Mouse (Mus musculus): ENCODE measurements at regions not wholly inside any gene's neighbourhood (a gene's known extent, or its start where the extent isn't known, plus 50 kb on each side); places are given as distances from the start of the nearest gene placed in this dataset.

DNA sequence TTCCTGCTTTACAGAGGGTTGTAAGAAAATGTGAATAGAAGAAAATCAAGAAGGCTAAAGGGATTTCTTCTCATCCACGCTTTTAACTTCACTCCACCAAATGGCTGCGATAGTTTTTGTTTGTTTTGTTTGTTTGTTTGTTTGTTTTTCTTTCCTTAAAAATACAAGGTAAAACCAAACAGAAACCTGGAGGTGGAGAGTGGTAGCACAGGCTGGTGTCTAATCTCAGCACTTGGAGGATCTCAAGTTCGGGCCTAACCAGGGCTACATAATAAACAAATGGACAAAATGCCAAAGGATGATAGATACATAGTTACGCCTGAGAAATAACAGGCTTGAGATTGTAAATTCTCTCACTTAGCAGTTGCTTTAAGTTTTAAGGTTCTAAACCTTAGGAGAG lies 50.8 kb upstream of the Mboat1 start:
- peak; percentile 23 for DNase-seq (ENCODE audit: low read depth, low spot score)

GRCm38 (mm10) chr13:30085005-30085404 lies 51.3 kb upstream of the Mboat1 start:
- peak; percentile 90 for DNase-seq (ENCODE audit: low read depth, low spot score)

- no peak for DNase-seq (ENCODE audit: low read depth, low spot score)
Measured at GRCm38 (mm10) chr13:30084386-30084785, 51.9 kb upstream of the Mboat1 start.

DNA sequence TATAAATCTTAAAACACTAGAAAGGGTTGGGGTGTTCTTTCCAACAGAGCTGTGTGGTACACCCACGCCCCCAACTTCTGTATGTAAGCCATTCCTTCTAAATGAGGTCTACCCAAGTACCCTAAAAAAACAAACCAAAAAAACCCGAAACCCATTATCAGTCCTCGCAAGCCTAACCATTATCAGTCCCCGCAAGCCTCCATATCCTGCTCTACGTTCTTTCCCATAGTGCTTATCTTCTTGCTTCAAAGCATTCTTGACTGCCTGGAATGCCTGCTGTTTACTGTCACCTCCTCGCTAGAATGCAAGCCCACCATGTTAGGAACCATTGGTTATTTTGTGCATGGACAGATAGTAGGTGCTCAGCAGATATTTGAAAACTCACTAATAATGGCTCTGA lies 52.3 kb upstream of the Mboat1 start:
- no peak for DNase-seq (ENCODE audit: low read depth, low spot score)

GRCm38 (mm10) chr13:30082761-30083160 lies 53.5 kb upstream of the Mboat1 start:
- DNase-seq (ENCODE audit: low read depth, low spot score) = no peak

DNA sequence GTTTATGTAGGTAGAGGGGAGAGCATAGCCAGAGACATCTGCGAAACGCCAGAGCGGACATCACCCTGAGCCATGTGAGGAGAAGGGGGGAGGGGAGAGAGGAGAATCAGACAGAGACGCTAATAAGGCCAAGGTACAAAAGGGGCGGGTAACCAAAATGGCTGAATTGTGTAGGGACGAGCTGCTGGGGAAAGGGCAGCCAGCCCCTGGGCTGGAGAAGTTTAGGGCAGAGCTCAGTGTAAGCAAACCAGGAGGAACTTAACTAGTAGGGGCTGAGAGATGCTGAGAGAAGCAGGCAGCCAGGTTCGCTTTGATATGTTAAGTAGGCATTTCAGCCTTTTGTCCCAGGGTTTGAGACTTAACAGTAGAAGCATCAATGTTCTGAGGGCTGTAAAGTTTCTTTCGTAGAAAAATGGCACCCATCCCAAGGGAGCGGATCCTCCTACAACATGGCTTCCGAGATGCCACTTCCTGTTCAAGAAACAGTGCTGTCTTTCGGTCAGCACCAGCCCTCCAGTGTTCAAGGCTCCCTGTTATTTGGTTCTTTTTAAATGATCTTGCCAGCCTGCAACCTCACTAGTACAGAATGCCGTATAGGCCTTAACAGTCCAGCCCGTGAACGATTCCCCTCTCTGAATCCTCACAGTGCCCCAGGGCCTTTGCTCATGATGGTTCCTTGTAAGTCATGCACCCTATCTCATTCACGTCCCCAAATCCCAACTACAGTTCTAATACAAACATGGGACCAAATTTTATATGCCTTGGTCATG lies 55.4 kb upstream of the Mboat1 start:
- DNase-seq (ENCODE audit: low read depth, low spot score) = peak; percentile 94

GRCm38 (mm10) chr13:30074517-30075064 lies 61.7 kb upstream of the Mboat1 start:
- peak; percentile 35 for DNase-seq (ENCODE audit: low read depth, low spot score)

GRCm38 (mm10) chr13:30074069-30074468 lies 62.2 kb upstream of the Mboat1 start:
- DNase-seq (ENCODE audit: low read depth, low spot score) = no peak

GRCm38 (mm10) chr13:30069397-30069796 lies 66.9 kb upstream of the Mboat1 start:
- DNase-seq (ENCODE audit: low read depth, low spot score) = peak; percentile 73

GRCm38 (mm10) chr13:30067581-30068375 lies 68.5 kb upstream of the Mboat1 start:
- no peak for DNase-seq (ENCODE audit: low read depth, low spot score)

DNA sequence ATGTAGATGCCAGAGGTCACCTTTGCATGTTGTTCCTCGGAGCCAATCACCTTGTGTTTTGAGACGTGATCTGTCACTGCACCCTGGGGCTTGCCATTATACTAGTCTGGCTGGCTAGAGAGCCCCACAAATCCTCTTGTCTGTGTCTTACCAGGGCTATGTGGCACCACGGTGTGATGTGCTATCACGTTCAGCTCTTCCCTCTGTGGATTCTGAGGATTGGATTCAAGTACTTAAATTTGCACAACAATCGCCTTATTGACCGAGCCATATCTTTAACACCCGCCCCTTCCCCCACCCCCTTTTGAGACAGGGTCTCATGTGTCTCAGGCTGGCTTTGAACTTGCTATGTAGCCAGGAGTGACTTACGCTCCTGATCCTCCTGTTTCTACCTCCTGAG lies 70.8 kb upstream of the Mboat1 start:
- peak; percentile 81 for DNase-seq (ENCODE audit: low read depth, low spot score)

DNA sequence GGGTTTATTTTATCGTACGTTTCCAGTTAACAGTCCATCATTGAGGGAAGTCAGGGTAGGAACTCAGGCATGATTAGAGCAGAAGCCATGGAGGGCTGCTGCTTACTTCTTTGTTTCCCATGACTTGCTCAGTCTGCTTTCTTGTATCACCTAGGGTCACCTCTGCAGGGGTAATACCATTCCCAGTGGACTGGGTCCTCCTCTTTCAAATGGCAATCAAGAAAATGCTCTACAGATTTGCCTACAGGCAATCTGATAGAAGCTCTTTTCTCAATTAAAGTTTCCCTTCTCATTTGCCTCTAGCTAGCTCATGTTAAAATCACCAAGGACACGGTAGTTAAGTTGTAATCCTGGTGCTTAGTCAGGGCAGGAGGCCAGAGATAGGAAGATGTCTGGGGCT lies 72.5 kb upstream of the Mboat1 start:
- DNase-seq (ENCODE audit: low read depth, low spot score) = no peak

DNA sequence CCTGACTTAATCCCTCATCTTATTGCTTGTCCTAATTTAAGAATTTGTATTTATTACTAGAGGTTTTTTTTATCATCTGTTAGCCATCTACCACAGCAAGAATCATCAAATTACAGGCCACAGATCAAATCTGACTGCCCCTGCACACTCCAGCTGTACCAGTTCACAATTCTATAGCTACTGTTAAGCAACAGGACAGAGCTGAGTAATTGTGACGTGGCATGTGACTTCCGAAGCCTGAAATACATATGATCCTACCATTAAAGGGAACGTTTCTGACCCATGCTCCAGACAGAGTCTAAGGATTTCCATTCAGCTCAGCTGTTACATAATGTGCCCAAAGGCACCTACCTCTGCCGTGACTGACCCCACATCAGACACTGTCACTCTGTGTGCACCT lies 74.0 kb upstream of the Mboat1 start:
- DNase-seq (ENCODE audit: low read depth, low spot score) = no peak

DNA sequence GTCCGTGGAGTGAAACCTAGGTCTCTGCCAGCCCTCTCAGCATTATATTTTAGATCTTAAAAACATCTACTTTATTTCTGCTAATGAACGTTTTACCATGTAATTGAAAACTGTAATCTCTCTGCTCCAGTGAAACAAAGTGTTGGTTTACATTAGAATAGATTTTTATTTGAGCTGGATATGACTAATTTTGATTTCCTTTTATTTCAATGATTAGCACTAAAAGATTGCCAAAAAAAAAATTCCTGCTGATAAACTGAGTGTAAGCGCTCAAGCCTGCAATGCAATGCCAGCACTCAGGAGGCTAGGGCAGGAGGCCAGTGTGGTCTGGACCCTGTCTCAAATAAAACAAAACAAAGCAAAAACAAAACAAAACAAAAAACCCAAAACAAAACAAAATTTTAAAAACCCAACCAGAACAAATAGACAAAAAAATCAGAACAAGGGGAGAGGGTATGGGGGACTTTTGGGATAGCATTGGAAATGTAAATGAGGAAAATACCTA lies 69.3 kb upstream of the E2f3 start:
- DNase-seq (ENCODE audit: low read depth, low spot score) = no peak

DNA sequence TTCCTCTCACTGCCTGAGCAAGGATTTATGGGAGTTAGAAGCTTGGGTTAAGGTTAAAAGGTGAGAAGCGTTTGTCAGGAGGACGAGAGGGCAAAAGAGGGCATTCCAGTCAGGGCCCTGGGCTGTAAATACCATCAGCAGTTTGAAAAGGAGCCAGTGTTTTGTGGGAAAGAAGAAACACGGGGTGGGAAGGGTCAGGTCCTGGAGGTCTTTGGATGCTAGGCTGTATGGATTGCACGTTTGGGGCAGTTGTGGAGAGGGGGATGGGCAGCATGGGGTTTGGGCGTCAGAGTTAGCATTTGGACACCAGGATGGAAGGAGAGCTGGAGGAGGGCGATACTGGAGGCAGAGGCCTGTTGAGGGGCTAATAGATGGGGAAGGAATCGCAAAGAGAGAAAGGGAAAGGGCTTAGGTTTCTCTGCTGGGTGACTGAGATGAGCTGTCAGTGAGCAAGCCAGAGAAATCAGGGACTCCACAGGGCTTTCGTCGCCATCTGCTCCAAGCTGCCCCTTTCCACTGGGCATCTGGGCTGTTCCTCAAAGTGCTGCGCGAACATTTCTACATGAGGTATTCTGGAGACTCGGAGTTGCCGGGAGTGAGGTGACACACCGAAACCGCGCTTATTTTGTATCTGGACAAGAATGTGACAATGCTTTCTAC lies 66.2 kb upstream of the E2f3 start:
- DNase-seq (ENCODE audit: low read depth, low spot score) = no peak

DNA sequence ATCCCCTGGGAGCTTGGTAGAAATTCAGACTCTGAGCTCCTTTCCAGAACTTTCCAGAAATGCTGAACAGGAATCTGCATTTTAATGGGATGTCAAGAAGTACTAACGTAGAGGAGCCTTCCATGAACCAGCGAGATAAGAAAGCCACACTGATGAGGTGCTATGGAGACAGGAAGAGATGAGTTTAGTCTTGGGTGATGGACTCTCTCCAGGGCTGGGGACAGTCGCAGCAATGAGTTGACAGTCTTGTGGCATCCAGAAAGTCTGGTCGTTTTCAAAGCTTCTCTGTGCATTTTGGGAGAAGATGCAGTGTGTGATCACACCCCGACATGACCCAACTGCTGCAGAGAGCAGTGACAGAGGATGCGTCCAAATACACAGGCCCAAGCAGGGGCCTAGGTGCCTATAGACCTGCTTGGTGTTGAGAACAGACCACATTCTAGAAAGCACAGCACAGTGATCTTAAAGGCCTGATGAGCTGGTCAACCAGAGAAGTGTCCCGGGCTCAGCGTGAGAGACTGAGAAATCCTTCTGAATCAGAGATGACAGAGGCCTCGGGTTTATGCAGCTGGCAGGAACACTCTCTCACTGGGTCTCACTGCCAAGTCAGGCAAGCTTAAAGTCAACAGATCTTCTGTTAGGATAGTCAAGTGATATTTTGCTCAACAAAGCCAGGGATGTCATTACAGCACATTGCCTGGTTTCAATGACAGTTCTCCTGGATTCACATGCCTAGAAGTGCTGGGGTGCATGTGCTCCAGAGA lies 65.1 kb upstream of the E2f3 start:
- DNase-seq (ENCODE audit: low read depth, low spot score) = no peak

- no peak for DNase-seq (ENCODE audit: low read depth, low spot score)
Measured at GRCm38 (mm10) chr13:30048260-30048859, 62.5 kb upstream of the E2f3 start.

GRCm38 (mm10) chr13:30046504-30047169 lies 60.8 kb upstream of the E2f3 start:
- DNase-seq (ENCODE audit: low read depth, low spot score) = no peak

DNA sequence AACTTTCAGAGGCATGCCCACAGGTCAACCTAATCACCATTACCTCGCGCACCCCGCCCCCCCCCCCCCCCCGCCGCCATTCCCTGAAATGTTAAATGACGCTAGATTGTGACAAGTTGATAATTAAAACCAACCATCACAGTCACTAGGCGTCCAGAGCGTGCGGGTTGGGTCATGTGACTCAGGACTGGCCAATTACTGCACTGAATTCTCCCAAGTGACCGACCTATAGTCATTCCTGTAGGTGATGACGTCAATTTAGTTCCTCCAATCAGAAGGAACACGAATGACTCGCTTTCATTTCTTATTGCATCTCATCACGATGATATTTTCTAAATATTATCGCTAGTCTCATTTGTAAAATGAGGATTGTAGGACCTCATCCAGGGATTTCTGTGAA lies 60.2 kb upstream of the E2f3 start:
- DNase-seq (ENCODE audit: low read depth, low spot score) = peak; percentile 26

DNA sequence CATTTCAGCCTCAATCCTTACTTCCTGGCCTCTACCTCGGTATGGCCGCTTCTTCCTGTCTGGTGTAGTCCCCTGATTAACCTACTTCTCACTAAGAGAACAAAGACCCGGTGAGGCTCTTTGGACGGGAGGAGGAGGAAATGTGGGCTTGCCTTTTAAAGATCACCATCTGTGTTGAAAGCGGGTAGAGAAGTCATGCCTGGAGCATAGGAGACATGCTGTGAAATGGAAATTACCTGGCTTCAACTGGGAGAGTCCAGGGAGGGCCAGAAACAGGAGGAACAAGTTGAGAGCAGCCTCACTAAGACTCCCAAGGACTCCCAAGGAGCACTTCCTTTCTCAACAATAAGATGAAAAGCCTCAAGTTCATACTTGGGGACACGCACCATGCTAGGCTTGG lies 59.4 kb upstream of the E2f3 start:
- peak; percentile 70 for DNase-seq (ENCODE audit: low read depth, low spot score)

Data from ZHBTc4 (cell line).